Mouse (Mus musculus) granulocyte monocyte progenitor cell, adult 5-6 weeks (primary cell): ENCODE measurements around the gene Ces2a. TPM values are rescaled to one million over a fixed set of nuclear protein-coding genes. Genes with fewer than 3 reads are reported as not detected.

Source experiments
- total RNA-seq, 2 experiments: library from RNA; stranded (forward) in 1 of 2; stranded (reverse) in 1 of 2; fragments of 200-712, 200-1000 nt in 1 of 2; fragments of >200 nt in 1 of 2; fragmentation: Nextera tagmentation in 1 of 2; gene quantifications; 2 replicates each; pipeline ENCODE4 v1.2.3; 2014 to 2017

Ces2a gene
- total RNA-seq, 2 experiments from 2014 or later: not detected

Other genes with a start within 250 kb of the Ces2a start
- not detected in 2 replicates for gene Terb1, start 224.1 kb upstream of the Ces2a start, total RNA-seq (2014; fragmentation: Nextera tagmentation)
- not detected in 2 replicates for gene Terb1, start 224.1 kb upstream of the Ces2a start, total RNA-seq (2017)
- 38.8 and 62.4 TPM in 2 replicates for gene Nae1, start 199.4 kb upstream of the Ces2a start, total RNA-seq (2014; fragmentation: Nextera tagmentation)
- 64.6 and 109 TPM in 2 replicates for gene Nae1, start 199.4 kb upstream of the Ces2a start, total RNA-seq (2017)
- gene Car7, start 199.3 kb upstream of the Ces2a start, total RNA-seq (2014; fragmentation: Nextera tagmentation): not detected in 2 replicates
- gene Car7, start 199.3 kb upstream of the Ces2a start, total RNA-seq (2017): 0.52 TPM in 1 of 2 replicates, not detected in the other
- gene Pdp2, start 142.6 kb upstream of the Ces2a start, total RNA-seq (2014; fragmentation: Nextera tagmentation): 9.6 and 13.1 TPM in 2 replicates
- 10.3 and 11.4 TPM in 2 replicates for gene Pdp2, start 142.6 kb upstream of the Ces2a start, total RNA-seq (2017)
- gene Cdh16, start 109.6 kb upstream of the Ces2a start, total RNA-seq (2014; fragmentation: Nextera tagmentation): not detected in 2 replicates
- not detected in 2 replicates for gene Cdh16, start 109.6 kb upstream of the Ces2a start, total RNA-seq (2017)
- 0.95 and 2.6 TPM in 2 replicates for gene Rrad, start 102.7 kb upstream of the Ces2a start, total RNA-seq (2014; fragmentation: Nextera tagmentation)
- gene Rrad, start 102.7 kb upstream of the Ces2a start, total RNA-seq (2017): 1.3 and 2.1 TPM in 2 replicates
- 21.4 and 40.5 TPM in 2 replicates for gene Ciao2b, start 92.0 kb upstream of the Ces2a start, total RNA-seq (2014; fragmentation: Nextera tagmentation)
- gene Ciao2b, start 92.0 kb upstream of the Ces2a start, total RNA-seq (2017): 14.8 and 24.8 TPM in 2 replicates
- gene Ces2b, start 97.6 kb downstream of the Ces2a start, total RNA-seq (2014; fragmentation: Nextera tagmentation): not detected in 2 replicates
- not detected in 2 replicates for gene Ces2b, start 97.6 kb downstream of the Ces2a start, total RNA-seq (2017)
- not detected in 2 replicates for gene Ces2c, start 113.1 kb downstream of the Ces2a start, total RNA-seq (2014; fragmentation: Nextera tagmentation)
- gene Ces2c, start 113.1 kb downstream of the Ces2a start, total RNA-seq (2017): not detected in 2 replicates
- not detected in 2 replicates for gene Ces2e, start 192.3 kb downstream of the Ces2a start, total RNA-seq (2014; fragmentation: Nextera tagmentation)
- not detected in 2 replicates for gene Ces2e, start 192.3 kb downstream of the Ces2a start, total RNA-seq (2017)
- gene Ces2f, start 213.4 kb downstream of the Ces2a start, total RNA-seq (2014; fragmentation: Nextera tagmentation): not detected in 2 replicates
- gene Ces2f, start 213.4 kb downstream of the Ces2a start, total RNA-seq (2017): not detected in 2 replicates
- 0.15 and 0.32 TPM in 2 replicates for gene Ces2g, start 227.7 kb downstream of the Ces2a start, total RNA-seq (2014; fragmentation: Nextera tagmentation)
- 0.65 and 0.88 TPM in 2 replicates for gene Ces2g, start 227.7 kb downstream of the Ces2a start, total RNA-seq (2017)